Mouse (Mus musculus): ENCODE results near the gene Ccdc110. TPM values are rescaled to one million over a fixed set of nuclear protein-coding genes. Genes with fewer than 3 reads are reported as not detected.

Gene Ccdc110
- total RNA-seq, 2 experiments from 2014 or later = 1.3 to 1.8 TPM

DNA sequence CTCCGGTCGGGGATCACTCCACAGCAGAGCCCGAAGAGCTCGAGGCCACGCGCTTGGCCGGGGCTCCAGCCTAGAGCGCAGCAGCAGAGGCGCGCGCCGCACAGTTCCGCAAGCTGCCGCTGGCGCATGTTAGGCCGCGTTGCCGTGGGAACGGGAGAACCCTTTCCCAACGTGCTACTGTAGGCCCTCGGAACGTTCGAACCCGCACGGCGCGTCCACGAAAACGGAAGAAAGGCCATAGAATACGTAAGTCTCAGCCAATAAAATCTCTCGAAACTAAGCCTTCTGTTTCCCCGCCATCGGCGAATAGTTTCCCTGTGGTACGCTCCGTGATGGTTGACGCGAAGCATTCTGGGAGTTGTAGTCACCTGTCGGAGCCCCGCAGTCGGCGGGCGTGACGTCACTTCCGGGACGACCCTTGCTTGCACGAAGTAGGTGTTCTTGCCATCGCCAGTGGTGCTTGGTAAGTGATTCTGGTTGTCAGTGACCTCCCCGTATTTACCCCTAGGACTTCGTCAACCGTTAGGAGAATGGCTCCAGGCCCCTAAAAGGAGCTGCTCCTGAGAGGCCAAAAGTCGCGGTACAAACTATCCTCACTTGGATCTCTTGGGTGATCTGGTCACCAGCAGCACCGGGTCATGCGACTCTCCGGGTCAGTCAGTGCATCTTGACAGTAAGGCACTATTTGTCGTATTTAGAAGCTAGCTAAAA is 40.9 kb downstream of the Ccdc110 start, which contains the start of the genes 1700029J07Rik and Ufsp2:
Gene 1700029J07Rik (minus strand): TSS at position 127 of the 711 bp plus-strand sequence.
Gene Ufsp2 (plus strand): TSS at position 403 of the 711 bp plus-strand sequence.
- intact Hi-C loops (cut with DNase I) = no loop called here
- DNase-seq (ENCODE audit: low spot score in 2 of 2) = peak; percentile 97 to 98

- DNase-seq (ENCODE audit: low spot score in 2 of 2) = no peak
- intact Hi-C loops (cut with DNase I) = no loop called here
These were observed 41.5 kb downstream of the Ccdc110 start for GRCm38 (mm10) chr8:45975837-45976468.

GRCm38 (mm10) chr8:45986665-45987064 is 52.2 kb downstream of the Ccdc110 start:
- intact Hi-C loops (cut with DNase I) = no loop called here
- DNase-seq (ENCODE audit: low spot score in 2 of 2) = no peak

DNA sequence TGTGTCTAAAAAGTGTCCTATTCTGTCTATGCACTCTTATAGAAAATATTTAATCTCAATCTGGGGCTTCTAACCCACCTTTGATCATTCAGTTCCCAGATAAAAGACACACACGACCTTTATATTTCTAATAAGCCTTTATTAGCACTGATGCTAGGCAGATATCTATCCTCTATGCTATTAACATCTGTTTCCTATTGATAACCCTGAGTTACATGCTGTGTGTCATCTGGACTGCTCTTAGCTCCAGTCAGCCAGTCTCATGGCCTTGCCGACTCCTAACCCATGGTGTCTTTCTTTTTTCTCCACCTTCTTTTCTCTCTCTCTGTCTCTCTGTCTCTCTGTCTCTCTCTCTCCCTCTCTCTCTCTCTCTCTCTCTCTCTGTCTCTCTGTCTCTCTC is 53.8 kb downstream of the Ccdc110 start:
- DNase-seq (ENCODE audit: low spot score in 2 of 2) = no peak
- intact Hi-C loops (cut with DNase I) = no loop called here

DNA sequence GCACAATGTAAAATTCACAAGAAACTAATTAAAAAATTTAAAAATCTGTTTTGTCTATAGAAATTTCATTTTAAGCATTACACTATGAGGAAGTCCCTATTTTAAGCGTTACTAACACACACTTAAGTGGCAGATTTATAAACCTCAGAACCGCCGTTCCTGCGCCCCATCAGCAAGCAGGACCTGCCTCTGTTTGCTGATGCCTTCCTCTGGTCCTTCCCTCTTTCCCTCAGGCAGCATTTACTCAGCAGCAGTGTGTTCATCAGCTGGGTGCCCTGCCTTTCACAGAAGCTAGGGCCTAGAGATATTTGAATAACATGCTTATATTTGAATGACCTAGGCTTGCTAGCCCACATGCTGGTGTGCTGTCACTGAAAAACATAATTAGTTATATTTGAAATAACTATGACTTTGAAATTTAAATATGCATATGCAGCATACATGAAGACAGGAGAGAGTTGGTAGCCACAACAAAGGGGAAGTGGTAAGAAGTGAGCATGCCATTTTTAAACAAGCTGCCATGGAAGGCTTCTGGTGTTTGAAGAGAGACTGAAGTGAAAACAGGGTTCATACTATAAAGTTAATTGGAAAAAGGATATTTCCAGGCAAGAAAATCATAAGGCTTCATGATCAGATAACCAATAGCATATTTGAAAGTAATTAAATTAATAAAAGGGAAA is 56.4 kb downstream of the Ccdc110 start:
- no peak for DNase-seq (ENCODE audit: low spot score in 2 of 2)
- intact Hi-C loops (cut with DNase I) = no loop called here

Other genes starting within 250 kb of the Ccdc110 start
- 1 to 10 TPM; 1.8 to 2.7 TPM for gene Pdlim3, start 49.2 kb upstream of the Ccdc110 start, total RNA-seq (2021)
- 1 to 10 TPM; 2.0 to 3.4 TPM for gene 1700029J07Rik, start 40.6 kb downstream of the Ccdc110 start, total RNA-seq (2021)
- 10 to 100 TPM; 57.4 to 58.4 TPM for gene Ufsp2, start 40.9 kb downstream of the Ccdc110 start, total RNA-seq (2021)
- under 1 TPM; 0.54 to 1.00 TPM for gene Lrp2bp, start 64.7 kb downstream of the Ccdc110 start, total RNA-seq (2021)
- gene Ankrd37, start 71.1 kb downstream of the Ccdc110 start, total RNA-seq (2021) = 10 to 100 TPM in 1 of 2 experiments, 1 to 10 TPM in 1; 9.6 to 12.7 TPM
- 10 to 100 TPM; 20.4 to 24.6 TPM for gene Cfap97, start 217.2 kb downstream of the Ccdc110 start, total RNA-seq (2021)
- 10 to 100 TPM; 42.1 to 43.0 TPM for gene Snx25, start 217.5 kb downstream of the Ccdc110 start, total RNA-seq (2021)